Mouse (Mus musculus): ENCODE results near the gene Rnpc3. TPM values are rescaled to one million over a fixed set of nuclear protein-coding genes. Genes with fewer than 3 reads are reported as not detected.
A peak's percentile ranks its signal among the peaks of the same experiment; 100 is the strongest.
"Not testable (repeated sequence)": the region's sequence is repeated elsewhere in the genome, so short reads cannot be mapped to it uniquely, and the experiment has no call there.

The Rnpc3 gene
- polyA plus RNA-seq (2015; fragmentation: Nextera tagmentation; extraction: Ambion mirVana) = 57.4 and 63.3 TPM in 2 replicates

DNA sequence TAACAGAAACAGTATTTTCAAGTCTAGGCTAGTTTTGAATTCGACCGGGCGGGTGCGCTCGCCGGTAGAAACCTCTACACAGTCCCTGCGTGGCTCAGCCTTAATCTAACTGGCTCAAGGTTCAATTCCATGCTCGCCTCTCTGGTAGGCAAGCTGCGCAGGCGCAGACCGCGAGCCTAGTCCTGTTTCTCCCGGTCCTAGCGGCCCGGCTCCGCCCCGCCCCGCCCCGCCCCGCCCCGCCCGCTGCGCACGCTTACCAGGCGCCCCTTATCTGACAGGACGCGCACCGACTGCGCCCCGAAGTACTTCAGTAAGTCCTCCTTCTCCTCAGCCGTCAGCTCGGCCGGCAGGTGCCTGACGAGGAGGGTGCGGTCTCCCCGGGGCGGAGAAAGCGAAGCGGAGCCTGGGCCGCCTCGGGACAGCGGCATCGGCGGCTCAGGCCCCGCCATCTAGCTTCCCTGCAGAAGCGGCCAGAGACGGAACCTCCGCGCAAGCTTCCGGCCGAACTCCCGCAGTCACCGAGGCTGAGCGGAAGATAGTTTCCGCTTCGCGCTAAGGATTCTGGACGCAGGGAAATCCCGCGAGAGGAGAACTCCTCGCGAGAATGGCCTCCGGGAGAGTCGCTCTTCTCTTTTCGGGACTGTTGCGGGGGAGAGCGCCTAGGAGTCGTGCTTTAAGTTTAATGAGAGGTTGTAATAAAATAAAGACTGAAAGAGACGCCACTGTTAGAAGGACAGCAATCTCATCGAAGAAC, at the start of gene Rnpc3:
Gene Rnpc3 (minus strand): TSS at position 544 of the 754 bp plus-strand sequence.
- Histone ChIP-seq H3K4me1 (replicated peaks) (peaks cover 13% of the 10 kb centered on the region), H3K9ac (replicated peaks) (peak within 1 kb of the TSS; percentile 81), H3K4me2 (replicated peaks) (peak within 1 kb of the TSS; percentile 68), H3K36me3 (peaks cover 11% of the 10 kb centered on the region), H3K4me3 (replicated peaks) (peak within 1 kb of the TSS; percentile 60), H3K9me3 (no peaks in the 10 kb centered on the region), H3K27ac (peak within 1 kb of the TSS; percentile 99), H3K27me3 (no peaks in the 10 kb centered on the region)
- ATAC-seq = peak; percentile 99
- under 1% methylated on average over 68 of the region's 70 CpGs for WGBS

DNA sequence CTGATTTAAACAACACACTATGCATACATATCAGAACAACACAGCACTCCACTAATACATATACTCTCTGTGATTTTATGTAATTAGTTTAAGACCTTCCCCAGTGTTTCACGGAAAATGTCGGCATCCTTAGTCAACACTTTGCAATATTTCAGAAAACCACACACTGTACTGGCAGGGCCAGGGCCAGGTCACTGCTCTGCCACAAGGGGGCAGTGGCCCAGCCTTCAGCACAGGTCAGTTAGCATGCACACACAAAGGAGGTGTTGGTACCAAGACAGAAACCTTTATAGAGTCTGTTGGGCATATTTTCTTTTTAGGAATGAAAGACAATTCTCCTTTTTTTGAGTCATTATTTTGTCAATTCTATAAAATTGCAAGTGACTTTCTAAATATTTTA, 27.0 kb upstream of the Rnpc3 start:
- Histone ChIP-seq H3K4me1 (replicated peaks) (no peaks in the 10 kb centered on the region), H3K9ac (replicated peaks) (no peak overlapping the region), H3K9me3 (no peaks in the 10 kb centered on the region), H3K27me3 (no peaks in the 10 kb centered on the region), H3K4me2 (replicated peaks) (no peak overlapping the region), H3K36me3 (no peaks in the 10 kb centered on the region), H3K27ac (no peak overlapping the region), H3K4me3 (replicated peaks) (no peak overlapping the region)
- peak; percentile 90 for ATAC-seq
- 72% methylated on average over 2 of the region's 2 CpGs for WGBS

GRCm38 (mm10) chr3:113654335-113654734, 24.4 kb upstream of the Rnpc3 start:
- Histone ChIP-seq H3K9me3 (no peaks in the 10 kb centered on the region), H3K27me3 (no peaks in the 10 kb centered on the region), H3K4me2 (replicated peaks) (no peak overlapping the region), H3K27ac (no peak overlapping the region), H3K4me3 (replicated peaks) (no peak overlapping the region), H3K4me1 (replicated peaks) (no peaks in the 10 kb centered on the region), H3K36me3 (no peaks in the 10 kb centered on the region), H3K9ac (replicated peaks) (no peak overlapping the region)
- WGBS = 85% methylated on average over 3 of the region's 3 CpGs
- no peak for ATAC-seq

DNA sequence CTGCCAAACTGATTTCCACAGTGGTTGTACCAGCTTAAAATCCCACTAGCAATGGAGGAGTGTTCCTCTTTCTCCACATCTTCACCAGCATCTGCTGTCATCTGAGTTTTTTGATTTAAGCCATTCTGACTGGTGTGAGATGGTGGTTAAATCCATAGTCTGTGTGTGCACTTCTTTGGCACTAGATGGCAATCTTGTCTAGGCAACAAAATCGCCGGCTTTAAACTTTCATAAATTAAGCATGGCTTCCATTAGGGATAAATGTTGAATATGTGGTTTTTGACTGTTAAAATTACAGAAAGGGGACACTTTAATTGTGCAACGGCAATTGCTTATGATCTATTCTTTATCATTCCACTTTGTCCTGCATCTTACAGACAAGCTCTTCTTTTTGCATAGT, 21.4 kb upstream of the Rnpc3 start:
- H3K4me2 ChIP-seq (replicated peaks); H3K4me1 ChIP-seq (replicated peaks); H3K27me3 ChIP-seq; H3K9me3 ChIP-seq; H3K27ac ChIP-seq; H3K36me3 ChIP-seq; H3K4me3 ChIP-seq (replicated peaks); H3K9ac ChIP-seq (replicated peaks): not testable (repeated sequence)
- 58% methylated on average over 3 of the region's 3 CpGs for WGBS
- ATAC-seq = 0 out of 2 replicates have a peak, but pooled peaks have one; percentile 40

GRCm38 (mm10) chr3:113639545-113639944, 9.6 kb upstream of the Rnpc3 start:
- Histone ChIP-seq H3K9ac (replicated peaks) (no peak overlapping the region), H3K4me3 (replicated peaks) (no peak overlapping the region), H3K4me1 (replicated peaks) (no peaks in the 10 kb centered on the region), H3K36me3 (no peaks in the 10 kb centered on the region), H3K27ac (no peak overlapping the region), H3K4me2 (replicated peaks) (no peak overlapping the region), H3K9me3 (no peaks in the 10 kb centered on the region), H3K27me3 (no peaks in the 10 kb centered on the region)
- ATAC-seq = no peak
- WGBS = 77% methylated on average over 1 of the region's 1 CpGs

- no peak overlapping the region for H3K27ac ChIP-seq
- H3K27me3 ChIP-seq = no peaks in the 10 kb centered on the region
- no peaks in the 10 kb centered on the region for H3K9me3 ChIP-seq
- no peak overlapping the region for H3K4me2 ChIP-seq (replicated peaks)
- no peaks in the 10 kb centered on the region for H3K36me3 ChIP-seq
- ATAC-seq = no peak
- peaks cover 7% of the 10 kb centered on the region for H3K4me1 ChIP-seq (replicated peaks)
- H3K4me3 ChIP-seq (replicated peaks) = no peak overlapping the region
- H3K9ac ChIP-seq (replicated peaks) = no peak overlapping the region
Measured at GRCm38 (mm10) chr3:113634220-113634619, 4.3 kb upstream of the Rnpc3 start.

- no peak for ATAC-seq
- no peaks in the 10 kb centered on the region for H3K9me3 ChIP-seq
- H3K4me2 ChIP-seq (replicated peaks) = no peak overlapping the region
- no peaks in the 10 kb centered on the region for H3K27me3 ChIP-seq
- H3K27ac ChIP-seq = no peak overlapping the region
- H3K4me3 ChIP-seq (replicated peaks) = no peak overlapping the region
- H3K4me1 ChIP-seq (replicated peaks) = peaks cover 13% of the 10 kb centered on the region
- H3K36me3 ChIP-seq = peaks cover 6% of the 10 kb centered on the region
- H3K9ac ChIP-seq (replicated peaks) = no peak overlapping the region
Measured at GRCm38 (mm10) chr3:113631611-113632010, 1.7 kb upstream of the Rnpc3 start.

- Histone ChIP-seq H3K4me3 (replicated peaks) (peak overlapping the region; percentile 60), H3K9ac (replicated peaks) (peak overlapping the region; percentile 81), H3K27ac (peak overlapping the region; percentile 99), H3K36me3 (peaks cover 11% of the 10 kb centered on the region), H3K4me2 (replicated peaks) (peak overlapping the region; percentile 68), H3K4me1 (replicated peaks) (peaks cover 13% of the 10 kb centered on the region), H3K9me3 (no peaks in the 10 kb centered on the region), H3K27me3 (no peaks in the 10 kb centered on the region)
- WGBS = 15% methylated on average over 13 of the region's 13 CpGs
- ATAC-seq = no peak
Measured at GRCm38 (mm10) chr3:113630564-113630963, 615 bp upstream of the Rnpc3 start.

DNA sequence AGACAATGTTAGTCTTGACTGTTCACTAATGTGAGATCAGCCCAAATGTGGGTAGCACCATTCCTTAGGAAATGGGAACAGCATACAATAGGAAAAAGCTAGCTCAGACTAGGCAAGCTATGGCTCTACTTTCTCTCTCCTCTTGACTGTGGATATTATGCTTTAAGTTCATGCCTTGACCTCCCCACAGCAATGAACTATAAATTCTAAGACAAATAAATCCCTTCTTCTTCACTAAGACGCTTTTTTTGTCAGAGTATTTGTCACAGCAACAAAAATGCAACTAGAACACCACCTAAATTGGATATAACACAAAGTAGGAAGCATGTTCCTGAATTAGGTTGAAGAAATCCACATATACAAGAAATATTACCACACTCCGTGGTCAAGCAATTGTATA, 23.4 kb downstream of the Rnpc3 start, which contains the start of gene Amy1:
Gene Amy1 (minus strand): TSS at position 101 of the 400 bp plus-strand sequence.
- Histone ChIP-seq H3K36me3 (peaks cover 23% of the 10 kb centered on the region), H3K9ac (replicated peaks) (no peak within 1 kb of the TSS), H3K27ac (no peak within 1 kb of the TSS), H3K4me3 (replicated peaks) (no peak within 1 kb of the TSS), H3K4me1 (replicated peaks) (no peaks in the 10 kb centered on the region), H3K4me2 (replicated peaks) (no peak within 1 kb of the TSS), H3K9me3 (no peaks in the 10 kb centered on the region), H3K27me3 (no peaks in the 10 kb centered on the region)
- 97% methylated on average over 2 of the region's 2 CpGs for WGBS
- ATAC-seq = no peak

GRCm38 (mm10) chr3:113590844-113591243, 39.1 kb downstream of the Rnpc3 start:
- no peak for ATAC-seq
- H3K4me2 ChIP-seq (replicated peaks) = no peak overlapping the region
- no peaks in the 10 kb centered on the region for H3K9me3 ChIP-seq
- peaks cover 11% of the 10 kb centered on the region for H3K36me3 ChIP-seq
- no peaks in the 10 kb centered on the region for H3K27me3 ChIP-seq
- no peak overlapping the region for H3K27ac ChIP-seq
- no peaks in the 10 kb centered on the region for H3K4me1 ChIP-seq (replicated peaks)
- H3K4me3 ChIP-seq (replicated peaks) = no peak overlapping the region
- no peak overlapping the region for H3K9ac ChIP-seq (replicated peaks)
- 55% methylated on average over 1 of the region's 1 CpGs for WGBS

- no peaks in the 10 kb centered on the region for H3K27me3 ChIP-seq
- no peak overlapping the region for H3K4me2 ChIP-seq (replicated peaks)
Measured at GRCm38 (mm10) chr3:113574578-113574977, 55.4 kb downstream of the Rnpc3 start.

GRCm38 (mm10) chr3:113574138-113574537, 55.8 kb downstream of the Rnpc3 start:
- ATAC-seq = no peak
- Histone ChIP-seq H3K4me3 (replicated peaks) (no peak overlapping the region), H3K27me3 (no peaks in the 10 kb centered on the region), H3K4me2 (replicated peaks) (no peak overlapping the region), H3K27ac (no peak overlapping the region), H3K4me1 (replicated peaks) (no peaks in the 10 kb centered on the region), H3K9me3 (no peaks in the 10 kb centered on the region), H3K9ac (replicated peaks) (no peak overlapping the region), H3K36me3 (no peaks in the 10 kb centered on the region)
- WGBS = 82% methylated on average over 2 of the region's 2 CpGs

More at GRCm38 (mm10) chr3:113574578-113574977, 55.4 kb downstream of the Rnpc3 start:
- no peak for ATAC-seq
- Histone ChIP-seq H3K4me1 (replicated peaks) (no peaks in the 10 kb centered on the region), H3K36me3 (no peaks in the 10 kb centered on the region), H3K4me3 (replicated peaks) (no peak overlapping the region), H3K27ac (no peak overlapping the region), H3K9me3 (no peaks in the 10 kb centered on the region), H3K9ac (replicated peaks) (no peak overlapping the region)
- WGBS = 79% methylated on average over 4 of the region's 4 CpGs

DNA sequence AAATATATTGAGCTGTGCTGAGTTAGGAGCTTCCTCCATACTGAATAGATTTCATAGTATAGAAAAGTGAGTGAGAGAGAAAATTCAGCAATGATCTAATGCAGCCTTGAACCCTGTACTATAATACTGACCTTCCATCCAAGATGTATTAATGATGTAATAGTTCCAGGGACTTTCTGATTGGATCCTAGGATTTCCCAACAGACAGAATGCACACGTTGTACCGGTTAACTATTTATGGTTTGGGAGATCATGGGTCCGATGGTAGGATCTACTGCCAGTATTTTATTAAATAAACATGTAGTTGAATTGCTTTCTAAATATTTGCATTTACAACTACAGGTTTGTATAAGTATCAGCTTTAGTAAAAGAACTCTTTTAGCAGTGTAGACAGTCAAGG, 57.8 kb downstream of the Rnpc3 start:
- Histone ChIP-seq H3K9me3 (no peaks in the 10 kb centered on the region), H3K4me1 (replicated peaks) (no peaks in the 10 kb centered on the region), H3K4me2 (replicated peaks) (no peak overlapping the region), H3K9ac (replicated peaks) (no peak overlapping the region), H3K27me3 (no peaks in the 10 kb centered on the region), H3K36me3 (no peaks in the 10 kb centered on the region), H3K4me3 (replicated peaks) (no peak overlapping the region), H3K27ac (no peak overlapping the region)
- 82% methylated on average over 3 of the region's 3 CpGs for WGBS
- no peak for ATAC-seq
